Mouse (Mus musculus) hindbrain, embryonic 16.5 days (tissue): ENCODE measurements around the gene Nat8l. TPM values are rescaled to one million over a fixed set of nuclear protein-coding genes. Genes with fewer than 3 reads are reported as not detected.

ENCODE experiments used
- ATAC-seq: fragments of 200-750 bp; cut with Nextera tagmentation; 2 replicates; pipeline ENCODE4 v1.8.0; 2017; ENCODE audit warnings: moderate TSS enrichment, moderate library complexity
- H3K27ac ChIP-seq: fragments of 300-500 bp; sonication (generic); 2 replicates; pipeline ENCODE4 v1.5.1; 2014; ENCODE audit warnings: low read depth, mild to moderate bottlenecking, control low read depth, low read length, moderate library complexity
- H3K27me3 ChIP-seq: fragments of 300-500 bp; sonication (generic); replicated peaks from 2 replicates; pipeline ENCODE4 v1.6.1; 2014; ENCODE audit warnings: low read length; ENCODE audit not compliant: control insufficient read depth, insufficient read depth
- H3K36me3 ChIP-seq: fragments of 300-500 bp; sonication (generic); 2 replicates; pipeline ENCODE4 v1.6.1; 2014; ENCODE audit warnings: mild to moderate bottlenecking, low read length, moderate library complexity, mixed read lengths; ENCODE audit not compliant: control insufficient read depth, insufficient read depth
- H3K4me1 ChIP-seq: fragments of 300-500 bp; sonication (generic); 2 replicates; pipeline ENCODE4 v1.6.1; 2014; ENCODE audit warnings: low read depth, low read length; ENCODE audit not compliant: control insufficient read depth, insufficient read depth
- H3K4me2 ChIP-seq: fragments of 300-500 bp; sonication (generic); 2 replicates; pipeline ENCODE4 v1.6.1; 2014; ENCODE audit warnings: mild to moderate bottlenecking, low read length, control low read depth, moderate library complexity
- H3K4me3 ChIP-seq: fragments of 300-500 bp; sonication (generic); 2 replicates; pipeline ENCODE4 v1.5.1; 2014; ENCODE audit warnings: mild to moderate bottlenecking, low read length, control low read depth, moderate library complexity
- H3K9ac ChIP-seq: fragments of 300-500 bp; sonication (generic); 2 replicates; pipeline ENCODE4 v1.6.1; 2014; ENCODE audit warnings: low read depth, mild to moderate bottlenecking, control low read depth, low read length, moderate library complexity
- H3K9me3 ChIP-seq: fragments of 300-500 bp; sonication (generic); 2 replicates; pipeline ENCODE4 v1.6.1; 2014; ENCODE audit warnings: mild to moderate bottlenecking, low read length, moderate library complexity; ENCODE audit not compliant: control insufficient read depth
- WGBS: fragments of 180-500 bp; shearing (Covaris S2); extraction: QIAGEN DNeasy Blood & Tissue Kit; methylation state at CpG from one replicate; pipeline ENCODE4 v1.1.7; 2014; 5-methylcytosine and 5-hydroxymethylcytosine counted together
- polyA plus RNA-seq: library from polyadenylated mRNA; unstranded; fragments of >200 nt; fragmentation: Nextera tagmentation; extraction: Ambion mirVana; gene quantifications from 2 replicates; pipeline ENCODE4 v1.2.1, GENCODE M21; 2015

Nat8l gene
- polyA plus RNA-seq, 1 experiment from 2014 or later = 5.1 TPM

- no peak overlapping the region for H3K4me3 ChIP-seq
- H3K27me3 ChIP-seq = no peaks in the 10 kb centered on the region
- no peak for ATAC-seq
- no peak overlapping the region for H3K4me2 ChIP-seq
- H3K36me3 ChIP-seq = peaks cover 10% of the 10 kb centered on the region
- no peak overlapping the region for H3K9ac ChIP-seq
- no peak overlapping the region for H3K27ac ChIP-seq
- H3K4me1 ChIP-seq = peaks cover 25% of the 10 kb centered on the region
- no peaks in the 10 kb centered on the region for H3K9me3 ChIP-seq
- 97% methylated on average over 25 of the region's 25 CpGs for WGBS
Observed at GRCm38 (mm10) chr5:34000809-34001208, 5.0 kb downstream of the Nat8l start.

GRCm38 (mm10) chr5:34001401-34001800 lies 5.6 kb downstream of the Nat8l start:
- Histone ChIP-seq H3K27ac (no peak overlapping the region), H3K9ac (no peak overlapping the region), H3K4me3 (no peak overlapping the region), H3K4me1 (peaks cover 25% of the 10 kb centered on the region), H3K9me3 (no peaks in the 10 kb centered on the region), H3K36me3 (peaks cover 10% of the 10 kb centered on the region), H3K27me3 (no peaks in the 10 kb centered on the region), H3K4me2 (no peak overlapping the region)
- no peak for ATAC-seq
- WGBS = 90% methylated on average over 1 of the region's 1 CpGs

GRCm38 (mm10) chr5:34002636-34003035 lies 6.9 kb downstream of the Nat8l start:
- H3K9ac ChIP-seq = no peak overlapping the region
- ATAC-seq = no peak
- H3K4me2 ChIP-seq = no peak overlapping the region
- WGBS = 68% methylated on average over 4 of the region's 4 CpGs
- peaks cover 10% of the 10 kb centered on the region for H3K36me3 ChIP-seq
- no peaks in the 10 kb centered on the region for H3K9me3 ChIP-seq
- H3K27me3 ChIP-seq = no peaks in the 10 kb centered on the region
- peaks cover 23% of the 10 kb centered on the region for H3K4me1 ChIP-seq
- no peak overlapping the region for H3K27ac ChIP-seq
- H3K4me3 ChIP-seq = no peak overlapping the region

- Histone ChIP-seq H3K9me3 (no peaks in the 10 kb centered on the region), H3K4me2 (no peak overlapping the region), H3K4me3 (no peak overlapping the region), H3K36me3 (peaks cover 10% of the 10 kb centered on the region), H3K4me1 (peaks cover 3% of the 10 kb centered on the region), H3K27me3 (no peaks in the 10 kb centered on the region), H3K9ac (no peak overlapping the region), H3K27ac (no peak overlapping the region)
- 80% methylated on average over 5 of the region's 5 CpGs for WGBS
- ATAC-seq = no peak
Observed at GRCm38 (mm10) chr5:34004618-34005017, 8.8 kb downstream of the Nat8l start.

- ATAC-seq = no peak
- H3K9me3 ChIP-seq = no peaks in the 10 kb centered on the region
- no peak overlapping the region for H3K4me3 ChIP-seq
- H3K27me3 ChIP-seq = no peaks in the 10 kb centered on the region
- no peaks in the 10 kb centered on the region; the same call in 1 of the 2 replicates for H3K4me1 ChIP-seq
- no peak overlapping the region for H3K4me2 ChIP-seq
- H3K36me3 ChIP-seq = 0 out of 2 replicates have a peak, but pooled peaks cover 4% of the 10 kb centered on the region
- H3K27ac ChIP-seq = no peak overlapping the region
- 85% methylated on average over 4 of the region's 4 CpGs for WGBS
- no peak overlapping the region for H3K9ac ChIP-seq
Observed at GRCm38 (mm10) chr5:34006832-34007231, 11.0 kb downstream of the Nat8l start.

- 81% methylated on average over 4 of the region's 4 CpGs for WGBS
- no peak overlapping the region for H3K27ac ChIP-seq
- no peak overlapping the region for H3K9ac ChIP-seq
- H3K36me3 ChIP-seq = 0 out of 2 replicates have a peak, but pooled peaks cover 3% of the 10 kb centered on the region
- no peak overlapping the region for H3K4me3 ChIP-seq
- no peak overlapping the region for H3K4me2 ChIP-seq
- H3K27me3 ChIP-seq = no peaks in the 10 kb centered on the region
- no peak for ATAC-seq
- H3K9me3 ChIP-seq = no peaks in the 10 kb centered on the region
- no peaks in the 10 kb centered on the region; the same call in 1 of the 2 replicates for H3K4me1 ChIP-seq
Observed at GRCm38 (mm10) chr5:34007392-34007941, 11.7 kb downstream of the Nat8l start.

GRCm38 (mm10) chr5:34014652-34015051 lies 18.9 kb downstream of the Nat8l start:
- WGBS = 60% methylated on average over 1 of the region's 1 CpGs
- H3K4me2 ChIP-seq = no peak overlapping the region

GRCm38 (mm10) chr5:34018968-34019367 lies 23.2 kb downstream of the Nat8l start:
- 82% methylated on average over 4 of the region's 4 CpGs for WGBS

More at GRCm38 (mm10) chr5:34014652-34015051, 18.9 kb downstream of the Nat8l start:
- H3K27me3 ChIP-seq = no peaks in the 10 kb centered on the region
- no peaks in the 10 kb centered on the region for H3K36me3 ChIP-seq
- H3K9me3 ChIP-seq = no peaks in the 10 kb centered on the region
- H3K4me3 ChIP-seq = no peak overlapping the region
- H3K4me1 ChIP-seq = no peaks in the 10 kb centered on the region
- no peak overlapping the region for H3K9ac ChIP-seq
- no peak for ATAC-seq
- H3K27ac ChIP-seq = no peak overlapping the region

GRCm38 (mm10) chr5:34030101-34030500 lies 34.3 kb downstream of the Nat8l start:
- Histone ChIP-seq H3K36me3 (no peaks in the 10 kb centered on the region), H3K4me1 (no peaks in the 10 kb centered on the region), H3K27ac (no peak overlapping the region), H3K27me3 (no peaks in the 10 kb centered on the region), H3K4me2 (no peak overlapping the region), H3K4me3 (no peak overlapping the region), H3K9me3 (no peaks in the 10 kb centered on the region), H3K9ac (no peak overlapping the region)
- 68% methylated on average over 4 of the region's 4 CpGs for WGBS
- no peak for ATAC-seq

More at GRCm38 (mm10) chr5:34018968-34019367, 23.2 kb downstream of the Nat8l start:
- H3K9me3 ChIP-seq = no peaks in the 10 kb centered on the region
- no peak for ATAC-seq
- no peak overlapping the region for H3K4me2 ChIP-seq
- H3K4me3 ChIP-seq = no peak overlapping the region
- no peak overlapping the region for H3K27ac ChIP-seq
- H3K9ac ChIP-seq = no peak overlapping the region
- no peaks in the 10 kb centered on the region for H3K36me3 ChIP-seq
- H3K27me3 ChIP-seq = no peaks in the 10 kb centered on the region
- H3K4me1 ChIP-seq = no peaks in the 10 kb centered on the region
